Mouse (Mus musculus) brain, embryonic 18.5 days (tissue): ENCODE results near the gene Synpr.
A peak's percentile ranks its signal among the peaks of the same experiment; 100 is the strongest.

Experiments
- DNase-seq: peaks from one replicate; pipeline ENCODE4 v3.0.0-alpha.2; 2012; ENCODE audit warnings: low read depth, low spot score

The Synpr gene

GRCm38 (mm10) chr14:13354154-13354553 lies 69.6 kb downstream of the Synpr start:
- DNase-seq: no peak

DNA sequence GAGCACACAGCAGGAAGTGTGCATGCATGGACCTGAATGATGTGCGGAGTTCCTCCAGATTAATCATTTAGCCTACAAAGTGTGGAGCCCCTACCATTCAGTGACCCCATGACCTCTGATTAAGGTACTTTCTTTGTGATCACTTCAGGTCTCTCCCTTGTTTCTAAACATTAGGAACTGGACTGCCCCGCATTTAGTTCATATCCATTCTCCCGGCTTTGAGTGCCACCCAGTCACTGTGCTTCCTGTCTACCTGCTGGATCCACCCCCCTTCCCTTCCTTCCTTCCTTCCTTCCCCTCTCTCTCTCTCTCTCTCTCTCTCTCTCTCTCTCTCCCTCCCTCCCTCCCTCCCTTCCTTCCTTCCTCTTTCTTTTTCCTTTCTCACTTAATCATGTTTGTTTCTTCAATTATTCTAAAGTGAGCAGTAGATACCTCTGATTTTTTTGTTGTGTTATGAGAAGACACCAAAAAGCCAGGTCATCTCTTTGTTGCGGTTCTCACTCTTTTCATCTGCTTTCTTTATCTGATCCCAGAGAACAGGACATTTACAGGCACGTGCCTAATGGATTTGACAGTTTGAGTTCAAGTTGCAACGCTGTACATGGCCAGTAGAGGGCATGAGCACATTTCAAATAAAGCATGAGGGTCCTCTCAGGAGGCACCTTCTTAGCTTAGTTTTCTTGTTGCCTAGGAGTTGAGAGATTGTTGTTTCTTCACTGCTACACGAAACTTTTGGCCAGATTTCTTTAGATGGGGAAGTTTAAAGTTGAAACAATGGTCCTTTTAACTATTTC lies 71.2 kb downstream of the Synpr start:
- peak; percentile 70 for DNase-seq

DNA sequence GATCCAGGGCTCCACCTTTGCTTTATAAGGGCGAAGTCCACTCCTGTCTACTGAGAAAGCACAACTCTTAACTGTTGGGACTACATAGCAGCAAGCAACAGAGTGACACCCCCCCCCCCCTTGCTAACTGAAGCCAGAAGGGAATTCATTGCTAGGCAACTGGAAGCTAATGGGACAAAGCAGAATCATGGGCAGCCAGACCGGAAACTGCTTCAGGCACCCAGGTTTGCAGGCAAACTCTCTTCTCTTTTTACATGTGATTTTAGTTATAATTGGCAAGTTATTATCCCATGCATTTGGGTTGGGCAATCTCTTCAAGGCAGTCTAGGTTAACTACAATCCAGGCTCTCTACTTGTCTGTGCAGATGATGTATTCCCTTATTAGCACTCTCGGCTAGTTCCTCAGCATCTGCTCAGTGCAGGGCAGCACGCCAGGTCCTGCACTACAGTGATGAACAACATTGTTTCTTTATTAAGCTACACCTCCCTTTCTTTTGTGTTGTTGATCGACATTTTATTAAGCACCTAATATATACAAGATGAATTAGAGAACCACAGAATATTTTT lies 72.6 kb downstream of the Synpr start:
- no peak for DNase-seq

GRCm38 (mm10) chr14:13358037-13358436 lies 73.5 kb downstream of the Synpr start:
- DNase-seq: no peak

GRCm38 (mm10) chr14:13361184-13361583 lies 76.6 kb downstream of the Synpr start:
- DNase-seq: no peak

DNA sequence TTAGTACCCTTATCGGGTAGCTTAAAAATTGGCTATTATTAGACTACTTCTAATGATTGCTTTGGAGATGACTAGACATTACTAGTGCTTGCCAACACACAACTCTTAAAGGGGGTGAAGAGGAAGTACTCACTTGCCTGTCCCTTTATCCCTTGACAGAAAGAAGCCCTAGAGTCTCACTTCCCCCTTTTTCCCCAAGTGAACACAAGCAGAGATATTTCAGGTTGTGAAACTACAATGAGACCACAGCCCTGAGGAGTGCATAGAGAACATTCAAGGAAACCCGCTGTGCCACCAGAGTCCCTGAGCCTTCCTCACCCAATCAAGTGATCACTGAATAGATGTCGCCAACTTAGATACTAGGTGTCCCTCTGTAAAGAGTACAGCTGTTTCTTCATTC lies 77.1 kb downstream of the Synpr start:
- no peak for DNase-seq

DNA sequence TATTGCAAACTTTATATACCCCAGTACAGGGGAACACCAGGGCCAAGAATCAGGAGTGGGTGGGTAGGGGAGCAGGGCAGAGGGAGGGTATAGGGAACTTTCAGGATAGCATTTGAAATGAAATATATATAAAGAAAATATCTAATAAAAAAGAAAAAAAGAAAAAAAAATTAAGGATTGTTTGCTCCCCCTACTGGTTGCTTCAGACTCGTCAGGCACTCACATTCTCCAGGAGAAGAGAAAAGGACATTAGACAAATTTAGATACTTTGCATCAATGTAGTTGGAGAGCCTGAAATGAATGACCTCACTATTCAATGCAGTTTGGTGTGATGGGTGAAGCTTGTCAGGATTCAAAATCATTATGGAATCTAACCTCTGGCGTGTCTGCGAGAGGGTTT lies 83.7 kb downstream of the Synpr start:
- no peak for DNase-seq

DNA sequence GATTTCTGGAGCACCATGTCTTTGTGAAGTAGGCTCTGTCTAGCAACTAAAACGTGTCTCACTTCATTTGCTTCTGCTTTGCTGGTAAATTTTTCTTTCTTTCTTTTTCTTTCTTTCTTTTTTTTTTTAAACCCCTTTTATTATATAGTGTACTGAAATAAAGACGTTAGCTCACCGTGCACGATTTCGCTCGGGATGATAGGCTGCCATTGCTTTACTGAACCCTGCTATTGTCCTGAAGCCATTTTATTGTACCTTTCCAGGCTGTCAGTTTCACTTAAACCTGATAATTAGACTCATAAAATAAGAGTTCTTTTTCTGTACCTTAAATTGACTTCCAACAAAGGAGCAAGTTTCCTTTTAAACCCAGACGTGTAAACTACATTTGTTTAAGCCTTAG lies 104.5 kb downstream of the Synpr start:
- DNase-seq: no peak

DNA sequence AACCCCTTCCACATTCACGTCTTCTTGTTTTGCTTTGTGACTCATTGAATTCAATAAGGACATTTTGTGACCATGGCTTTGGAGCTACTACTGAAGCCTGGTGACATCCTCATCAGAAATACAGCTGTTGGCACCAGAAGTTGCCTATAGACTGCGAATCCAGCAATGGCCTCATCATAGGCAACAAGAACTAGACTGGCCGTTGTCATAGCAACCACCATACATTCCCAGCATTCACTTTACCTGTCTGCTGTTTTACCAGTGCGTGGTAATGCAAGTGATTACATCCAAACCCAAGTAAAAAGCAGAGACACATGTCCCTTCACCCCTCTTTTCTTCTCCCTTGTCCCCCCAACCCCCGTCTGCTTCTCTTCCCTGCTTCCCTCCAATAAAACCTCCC lies 105.4 kb downstream of the Synpr start:
- no peak for DNase-seq

- no peak for DNase-seq
Measured at GRCm38 (mm10) chr14:13399226-13400020, 114.8 kb downstream of the Synpr start.

- no peak for DNase-seq
Measured at GRCm38 (mm10) chr14:13411636-13412035, 127.1 kb downstream of the Synpr start.

DNA sequence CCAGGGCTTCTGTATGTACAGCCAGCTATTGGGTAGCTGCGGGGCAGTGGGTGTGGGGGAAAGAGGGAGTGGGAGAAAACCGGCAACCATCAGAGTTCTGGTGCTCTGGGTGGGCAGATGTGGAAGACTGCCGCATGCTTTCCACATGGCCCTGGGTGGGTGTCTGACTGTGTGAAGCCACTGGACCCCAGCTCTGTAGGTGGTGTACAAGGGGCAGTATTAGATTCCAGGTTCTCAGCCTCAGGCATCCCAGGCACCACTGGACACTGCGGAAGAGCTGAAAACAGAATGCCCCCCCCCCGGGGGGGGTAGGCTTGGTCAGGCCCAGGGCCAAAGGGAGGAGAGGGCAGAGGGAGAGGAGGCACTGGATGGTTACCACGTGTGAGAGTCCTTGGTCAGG lies 156.1 kb downstream of the Synpr start:
- no peak for DNase-seq

- no peak for DNase-seq
Measured at GRCm38 (mm10) chr14:13444908-13445307, 160.3 kb downstream of the Synpr start.

- no peak for DNase-seq
Measured at GRCm38 (mm10) chr14:13453461-13454204, 169.1 kb downstream of the Synpr start.

GRCm38 (mm10) chr14:13454991-13455390 lies 170.4 kb downstream of the Synpr start:
- no peak for DNase-seq

DNA sequence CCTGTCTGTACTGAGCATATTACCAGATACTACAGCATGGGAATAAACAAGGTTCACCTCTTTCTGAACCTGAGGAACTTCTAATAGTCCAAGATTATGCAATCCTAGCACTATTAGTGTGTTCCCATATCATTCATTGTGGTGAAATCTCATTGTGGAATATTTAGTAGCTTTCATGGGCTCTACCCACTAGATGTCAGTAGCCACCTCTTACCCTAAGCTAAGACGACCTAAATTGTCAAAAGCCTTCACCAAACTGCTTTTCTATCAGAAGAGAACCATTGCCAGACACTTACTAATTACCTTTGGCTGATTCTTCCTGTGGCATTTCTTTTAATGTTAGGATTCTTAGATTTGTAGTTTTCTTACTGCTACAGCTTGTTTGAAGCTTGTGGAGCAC lies 174.8 kb downstream of the Synpr start:
- DNase-seq: no peak

- DNase-seq: no peak
Measured at GRCm38 (mm10) chr14:13469211-13469610, 184.6 kb downstream of the Synpr start.

- no peak for DNase-seq
Measured at GRCm38 (mm10) chr14:13477821-13478220, 193.2 kb downstream of the Synpr start.

DNA sequence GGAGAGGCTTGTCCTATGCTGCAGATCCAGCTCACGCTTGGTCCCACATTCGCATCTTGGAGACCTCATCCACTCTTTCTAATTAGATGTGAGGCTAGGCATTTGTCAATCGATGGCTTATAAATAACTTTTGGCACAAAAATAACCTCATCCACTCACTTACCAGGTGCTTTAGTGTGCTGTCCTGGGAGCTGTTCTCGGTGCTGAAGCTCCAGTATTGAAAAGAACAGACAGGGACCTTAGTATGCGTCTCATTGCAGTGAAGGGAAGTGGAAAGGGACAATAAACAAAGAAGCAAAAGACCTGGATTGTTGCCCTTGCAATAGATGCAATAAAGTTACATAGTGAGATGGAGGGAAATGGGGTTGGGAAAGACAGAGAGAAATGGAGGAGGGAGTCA lies 220.8 kb downstream of the Synpr start:
- no peak for DNase-seq

DNA sequence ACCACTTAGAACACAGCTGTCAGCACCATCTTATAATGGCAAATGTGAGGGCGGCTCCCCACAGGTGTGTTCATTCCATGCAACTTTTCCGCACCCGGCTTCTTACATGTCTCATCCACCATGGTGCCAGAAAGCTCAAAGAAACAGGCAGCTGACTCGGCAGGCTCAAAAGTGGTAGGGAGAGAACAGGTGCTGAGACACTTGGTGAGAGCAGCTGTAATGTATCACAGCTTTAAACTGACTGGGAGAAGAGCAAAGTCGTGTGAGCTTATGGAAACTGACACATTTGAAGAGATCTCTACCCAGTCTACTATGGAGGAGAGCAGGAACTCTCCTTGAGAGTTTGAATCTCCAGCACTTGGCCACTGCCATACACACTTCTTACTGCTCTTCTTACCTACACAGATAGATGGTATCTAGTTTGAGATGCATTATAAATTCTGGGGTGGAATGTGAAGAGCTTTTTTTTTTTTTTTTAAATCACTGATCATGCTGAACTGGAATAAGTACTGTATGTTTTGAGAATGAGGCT lies 234.1 kb downstream of the Synpr start:
- no peak for DNase-seq

DNA sequence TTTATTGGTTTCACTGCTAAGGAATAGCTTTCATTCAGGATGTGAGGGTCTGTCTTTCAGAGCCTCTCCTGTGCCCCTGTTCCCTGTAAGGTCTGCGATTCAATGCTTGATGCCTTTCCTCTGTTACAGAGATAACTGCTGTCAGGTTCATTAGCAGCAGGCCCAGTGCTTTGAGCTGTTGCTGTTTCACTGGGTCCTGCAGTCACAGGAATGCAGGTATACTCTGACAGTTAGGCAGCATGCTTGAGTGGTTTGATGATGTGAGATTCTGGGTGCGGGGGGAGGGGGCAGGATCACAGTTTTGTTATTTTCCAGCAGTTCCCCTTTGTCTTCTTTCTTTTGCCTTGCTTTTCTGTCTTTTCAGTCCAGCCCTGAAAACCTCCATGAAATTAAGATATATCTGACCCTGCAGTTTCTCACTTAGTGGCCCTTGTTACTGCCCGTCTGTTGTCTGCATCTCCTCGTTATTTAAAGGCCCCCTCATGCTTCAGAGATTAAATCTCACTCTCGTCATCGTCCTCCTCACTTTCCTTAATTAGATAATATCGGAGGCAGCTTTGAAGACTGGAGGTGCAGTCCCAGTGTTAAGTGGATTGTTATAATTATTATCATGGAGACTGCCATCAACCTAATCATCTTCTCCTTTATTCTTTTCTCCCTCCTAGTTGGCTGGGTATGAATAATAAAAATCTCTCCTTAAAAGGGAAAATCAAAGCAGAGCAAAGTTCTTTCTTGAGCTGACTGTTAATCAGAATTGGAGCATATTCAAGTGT lies 234.8 kb downstream of the Synpr start:
- peak; percentile 16 for DNase-seq
